Mouse (Mus musculus): Measurements from ENCODE around the gene Osbpl10.

DNA sequence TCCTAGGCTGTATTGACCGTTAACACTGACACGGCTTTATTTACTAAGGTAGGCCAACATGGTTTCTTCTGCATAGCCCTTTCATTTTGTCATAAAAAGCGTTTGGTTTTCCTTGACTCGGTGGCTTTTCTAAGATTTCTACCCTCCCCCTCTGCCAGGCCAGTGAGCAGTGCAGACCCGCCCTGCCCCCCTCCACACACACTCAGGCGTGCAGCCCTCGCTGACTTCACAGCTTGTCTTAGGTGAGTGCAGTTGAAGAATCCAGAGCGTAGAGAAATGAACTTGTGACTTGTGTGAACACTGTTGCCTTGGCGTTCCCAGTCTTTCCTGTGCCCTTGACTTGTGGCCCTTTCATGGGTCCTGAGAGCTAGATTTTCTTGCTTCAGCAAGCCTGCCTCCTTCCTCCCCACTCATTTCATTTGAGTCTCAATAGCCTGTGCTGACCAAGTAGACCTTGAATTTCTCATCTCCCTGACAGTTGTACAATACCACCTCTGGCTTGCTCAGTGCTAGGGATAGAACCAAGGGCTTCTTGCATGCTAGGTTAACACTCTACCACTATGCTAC, 212.1 kb downstream of the Osbpl10 start:
- TF ChIP-seq GATA1 (IDR thresholded peaks at IDR 0.05; ENCODE audit: borderline replicate concordance, low read length): no peak
- no peak for TF ChIP-seq FLI1 (IDR thresholded peaks at IDR 0.05; ENCODE audit: low read length)
